Mouse (Mus musculus): ENCODE data around the gene Slc25a35. TPM values are rescaled to one million over a fixed set of nuclear protein-coding genes. Genes with fewer than 3 reads are reported as not detected.
A peak's percentile ranks its signal among the peaks of the same experiment; 100 is the strongest.
"Not testable (repeated sequence)": the region's sequence is repeated elsewhere in the genome, so short reads cannot be mapped to it uniquely, and the experiment has no call there.

The Slc25a35 gene
- total RNA-seq, 2 experiments from 2014 or later, result 5.3 to 5.6 TPM

GRCm38 (mm10) chr11:68962159-68962558, 5.8 kb upstream of the Slc25a35 start:
- not testable (repeated sequence) for DNase-seq

- DNase-seq, result no peak
Observed at GRCm38 (mm10) chr11:68963405-68963804, 4.5 kb upstream of the Slc25a35 start.

- DNase-seq, result no peak
Observed at GRCm38 (mm10) chr11:68965050-68965449, 2.9 kb upstream of the Slc25a35 start.

GRCm38 (mm10) chr11:68965845-68966244, 2.1 kb upstream of the Slc25a35 start:
- no peak for DNase-seq

GRCm38 (mm10) chr11:68966554-68966953, 1.4 kb upstream of the Slc25a35 start:
- no peak for DNase-seq

GRCm38 (mm10) chr11:68968752-68969151, 821 bp downstream of the Slc25a35 start:
- no peak for DNase-seq

GRCm38 (mm10) chr11:68970232-68970631, 2.3 kb downstream of the Slc25a35 start:
- DNase-seq, result no peak

- peak; percentile 77 to 80 for DNase-seq
Observed at GRCm38 (mm10) chr11:68973250-68974058, 5.5 kb downstream of the Slc25a35 start.

GRCm38 (mm10) chr11:68974059-68974450, 6.1 kb downstream of the Slc25a35 start:
- DNase-seq, result no peak

GRCm38 (mm10) chr11:68975085-68975484, 7.2 kb downstream of the Slc25a35 start, which contains the start of gene Rangrf:
TSS of gene Rangrf (minus strand) at chr11:68975185.
- DNase-seq, result no peak

GRCm38 (mm10) chr11:68975601-68976000, 7.7 kb downstream of the Slc25a35 start:
- DNase-seq, result no peak

GRCm38 (mm10) chr11:68979320-68979733, 11.4 kb downstream of the Slc25a35 start:
- DNase-seq, result no peak

GRCm38 (mm10) chr11:68980919-68981318, 13.0 kb downstream of the Slc25a35 start:
- DNase-seq, result no peak

- peak; percentile 50 to 64 for DNase-seq
Observed at GRCm38 (mm10) chr11:68982639-68983369, 14.9 kb downstream of the Slc25a35 start.

GRCm38 (mm10) chr11:68987365-68987882, 19.5 kb downstream of the Slc25a35 start:
- no peak for DNase-seq

- no peak for DNase-seq
Observed at GRCm38 (mm10) chr11:68988341-68988740, 20.4 kb downstream of the Slc25a35 start.

GRCm38 (mm10) chr11:68993122-68993521, 25.2 kb downstream of the Slc25a35 start:
- DNase-seq, result no peak

GRCm38 (mm10) chr11:68994377-68994776, 26.4 kb downstream of the Slc25a35 start:
- no peak for DNase-seq

GRCm38 (mm10) chr11:68997080-68997479, 29.1 kb downstream of the Slc25a35 start:
- no peak for DNase-seq

- not testable (repeated sequence) for DNase-seq
Observed at GRCm38 (mm10) chr11:69002782-69003181, 34.9 kb downstream of the Slc25a35 start.

- no peak for DNase-seq
Observed at GRCm38 (mm10) chr11:69003592-69003991, 35.7 kb downstream of the Slc25a35 start.

- no peak for DNase-seq
Observed at GRCm38 (mm10) chr11:69005193-69005592, 37.3 kb downstream of the Slc25a35 start.

- DNase-seq, result not testable (repeated sequence)
Observed at GRCm38 (mm10) chr11:69006575-69006974, 38.6 kb downstream of the Slc25a35 start.

Measured in layer of hippocampus, postnatal 36 days (tissue).